Mouse (Mus musculus) lung, postnatal 0 days (tissue): ENCODE data around the gene Ctdnep1.

ENCODE experiments used
- CTCF ChIP-seq: IDR thresholded peaks from 2 replicates; pipeline ENCODE4 v1.5.1; 2016; ENCODE audit warnings: antibody characterized with exemption, mild to moderate bottlenecking
- EP300 ChIP-seq: IDR thresholded peaks from 2 replicates; pipeline ENCODE4 v1.6.1; 2016; ENCODE audit warnings: antibody characterized with exemption, mild to moderate bottlenecking, control low read depth

GRCm38 (mm10) chr11:70018131-70018990 lies 37.4 kb downstream of the Ctdnep1 start:
- TF ChIP-seq CTCF (no peak), EP300 (no peak)
